Mouse (Mus musculus) forebrain, embryonic 11.5 days (tissue): Measurements from ENCODE around the gene Gphb5. TPM values are rescaled to one million over a fixed set of nuclear protein-coding genes. Genes with fewer than 3 reads are reported as not detected.

ENCODE experiments used
- ATAC-seq: fragments of 200-750 bp; cut with Nextera tagmentation; replicated peaks from 2 replicates; pipeline ENCODE4 v1.8.0; 2017; ENCODE audit warnings: moderate TSS enrichment; ENCODE audit not compliant: low FRiP score
- DNase-seq: peaks from one replicate; pipeline ENCODE4 v3.0.0-alpha.2; 2017; ENCODE audit warnings: low spot score
- H3K27ac ChIP-seq: fragments of 300-500 bp; sonication (generic); 2 replicates; pipeline ENCODE4 v1.5.1; 2014; ENCODE audit warnings: low read depth, low read length
- H3K27me3 ChIP-seq: fragments of 300-500 bp; sonication (generic); 2 replicates; pipeline ENCODE4 v1.6.1; 2014; ENCODE audit warnings: mild to moderate bottlenecking, low read length, mixed read lengths; ENCODE audit not compliant: control insufficient read depth, insufficient read depth
- H3K36me3 ChIP-seq: fragments of 300-500 bp; sonication (generic); 2 replicates; pipeline ENCODE4 v1.6.1; 2014; ENCODE audit warnings: mild to moderate bottlenecking, low read length, moderate library complexity, mixed read lengths; ENCODE audit not compliant: control insufficient read depth, insufficient read depth
- H3K4me1 ChIP-seq: fragments of 300-500 bp; sonication (generic); replicated peaks from 2 replicates; pipeline ENCODE4 v1.6.1; 2014; ENCODE audit warnings: low read length, mixed read lengths; ENCODE audit not compliant: control insufficient read depth, insufficient read depth
- H3K4me2 ChIP-seq: fragments of 300-500 bp; sonication (generic); 2 replicates; pipeline ENCODE4 v1.6.1; 2014; ENCODE audit warnings: low read depth, mild to moderate bottlenecking, low read length, moderate library complexity, mixed read lengths; ENCODE audit not compliant: severe bottlenecking
- H3K4me3 ChIP-seq: fragments of 300-500 bp; sonication (generic); 2 replicates; pipeline ENCODE4 v1.5.1; 2014; ENCODE audit warnings: low read depth, low read length
- H3K9ac ChIP-seq: fragments of 300-500 bp; sonication (generic); 2 replicates; pipeline ENCODE4 v1.6.1; 2014; ENCODE audit warnings: low read length
- H3K9me3 ChIP-seq: fragments of 300-500 bp; sonication (generic); 2 replicates; pipeline ENCODE4 v1.6.1; 2016; ENCODE audit warnings: low read length, mixed read lengths; ENCODE audit not compliant: control insufficient read depth
- WGBS: fragments of 180-500 bp; shearing (Covaris S2); extraction: QIAGEN DNeasy Blood & Tissue Kit; methylation state at CpG from one replicate; pipeline ENCODE4 v1.1.7; 2014; 5-methylcytosine and 5-hydroxymethylcytosine counted together
- polyA plus RNA-seq: library from polyadenylated mRNA; unstranded; fragments of >200 nt; fragmentation: Nextera tagmentation; extraction: Ambion mirVana; gene quantifications from 2 replicates; pipeline ENCODE4 v1.2.1, GENCODE M21; 2014

Gphb5 gene
- polyA plus RNA-seq, 1 experiment from 2014 or later = not detected

GRCm38 (mm10) chr12:75365621-75366124 lies 50.9 kb downstream of the Gphb5 start:
- 89% methylated on average over 14 of the region's 14 CpGs for WGBS
- H3K9ac ChIP-seq = no peak overlapping the region
- no peaks in the 10 kb centered on the region for H3K36me3 ChIP-seq
- H3K27ac ChIP-seq = no peak overlapping the region
- ATAC-seq (no peak), DNase-seq (no peak)
- no peaks in the 10 kb centered on the region for H3K27me3 ChIP-seq
- no peak overlapping the region for H3K4me3 ChIP-seq
- no peaks in the 10 kb centered on the region for H3K4me1 ChIP-seq
- H3K4me2 ChIP-seq = no peak overlapping the region
- no peaks in the 10 kb centered on the region for H3K9me3 ChIP-seq

GRCm38 (mm10) chr12:75364416-75364815 lies 52.2 kb downstream of the Gphb5 start:
- H3K9ac ChIP-seq = no peak overlapping the region
- no peak overlapping the region for H3K4me2 ChIP-seq
- ATAC-seq = no peak
- DNase-seq = no peak
- H3K4me1 ChIP-seq = no peaks in the 10 kb centered on the region
- no peak overlapping the region for H3K27ac ChIP-seq
- WGBS = 96% methylated on average over 4 of the region's 4 CpGs
- no peaks in the 10 kb centered on the region for H3K36me3 ChIP-seq
- no peak overlapping the region for H3K4me3 ChIP-seq
- no peaks in the 10 kb centered on the region for H3K27me3 ChIP-seq
- no peaks in the 10 kb centered on the region for H3K9me3 ChIP-seq

DNA sequence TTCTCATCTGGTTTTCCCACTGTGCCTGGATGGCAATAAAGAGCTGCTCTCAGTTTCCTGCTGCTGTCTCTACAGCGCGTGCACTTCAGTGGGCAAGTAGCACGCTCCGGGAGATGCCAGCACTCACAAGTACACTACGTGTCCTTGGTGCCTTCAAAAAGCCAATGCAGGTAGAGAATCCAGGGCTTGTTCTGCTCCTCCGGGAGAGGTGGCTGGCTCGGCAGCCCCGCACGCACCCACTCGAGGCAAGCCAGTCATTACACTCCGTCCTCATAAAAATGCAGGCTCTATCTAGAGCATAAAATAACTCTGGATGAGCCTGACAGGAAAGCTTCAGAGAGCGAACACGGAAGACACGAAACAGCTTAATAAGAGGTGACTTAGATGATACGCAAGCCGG lies 54.1 kb downstream of the Gphb5 start:
- no peaks in the 10 kb centered on the region for H3K27me3 ChIP-seq
- ATAC-seq (no peak), DNase-seq (no peak)
- WGBS = 93% methylated on average over 16 of the region's 16 CpGs
- no peaks in the 10 kb centered on the region for H3K4me1 ChIP-seq
- no peak overlapping the region for H3K4me3 ChIP-seq
- H3K36me3 ChIP-seq = no peaks in the 10 kb centered on the region
- no peaks in the 10 kb centered on the region for H3K9me3 ChIP-seq
- no peak overlapping the region for H3K4me2 ChIP-seq
- no peak overlapping the region for H3K27ac ChIP-seq
- H3K9ac ChIP-seq = no peak overlapping the region

Other genes with a start within 250 kb of the Gphb5 start
- gene Kcnh5, start 239.4 kb downstream of the Gphb5 start, polyA plus RNA-seq = 0.84 and 0.88 TPM in 2 replicates
- 19.2 and 20.1 TPM in 2 replicates for gene Rhoj, start 108.5 kb downstream of the Gphb5 start, polyA plus RNA-seq
- 24.9 and 26.1 TPM in 2 replicates for gene Ppp2r5e, start 179.5 kb upstream of the Gphb5 start, polyA plus RNA-seq